Mouse (Mus musculus): Measurements from ENCODE around the gene Clec12b.

DNA sequence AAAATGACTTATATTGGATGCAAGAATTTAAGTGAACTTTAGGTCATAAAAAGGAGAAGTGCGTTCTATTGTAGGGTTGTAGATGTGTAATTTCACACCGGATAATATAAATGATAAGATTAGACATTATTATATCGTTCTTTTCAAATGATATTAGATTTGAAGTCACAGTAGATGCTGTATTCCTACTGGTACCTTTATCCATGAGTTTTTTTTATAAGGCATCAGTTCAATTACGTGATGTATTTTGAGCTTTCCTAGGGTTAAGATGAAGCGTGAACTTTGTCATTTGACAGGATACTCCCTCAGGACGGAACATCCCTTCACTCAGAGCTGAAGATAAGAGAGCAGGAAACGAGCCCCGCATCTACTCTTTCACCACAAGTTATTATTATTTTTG, 11.3 kb upstream of the Clec12b start, which contains the start of gene Clec1b:
- no peak for TF ChIP-seq CHD1 (IDR thresholded peaks at IDR 0.05; ENCODE audit: low read depth, low read length)
- no peak for TF ChIP-seq CTCF (conservative IDR thresholded peaks at IDR 0.05 in 1 of 2, IDR thresholded peaks at IDR 0.05 in 1 of 2; ENCODE audit: low read depth in 2 of 2, low read length in 2 of 2)
- TF ChIP-seq RAD21 (IDR thresholded peaks at IDR 0.05; ENCODE audit: low read depth, low read length), result no peak
- TF ChIP-seq ELF1 (IDR thresholded peaks at IDR 0.05; ENCODE audit: low read depth, low read length), result no peak
- TF ChIP-seq MYC (IDR thresholded peaks at IDR 0.05; ENCODE audit: low read depth, low read length), result no peak
- no peak for TF ChIP-seq USF1 (IDR thresholded peaks at IDR 0.05; ENCODE audit: low read depth, low read length)
- TF ChIP-seq CHD2 (IDR thresholded peaks at IDR 0.05; ENCODE audit: low read length), result no peak
- TF ChIP-seq MAZ (IDR thresholded peaks at IDR 0.05; ENCODE audit: low read depth, low read length), result no peak
- no peak for TF ChIP-seq MXI1 (IDR thresholded peaks at IDR 0.05; ENCODE audit: low read depth, low read length)
- TF ChIP-seq POLR2A (IDR thresholded peaks at IDR 0.05; ENCODE audit: low read depth, low read length), result no peak
- TF ChIP-seq KAT2A (IDR thresholded peaks at IDR 0.05; ENCODE audit: insufficient replicate concordance, low read length), result no peak
- no peak for TF ChIP-seq JUND (conservative IDR thresholded peaks at IDR 0.05; ENCODE audit: low read depth, low read length)
- TF ChIP-seq MAFK (IDR thresholded peaks at IDR 0.05; ENCODE audit: insufficient replicate concordance, low read length), result no peak
- TF ChIP-seq NRF1 (IDR thresholded peaks at IDR 0.05; ENCODE audit: low read depth, low read length), result no peak
